Mouse (Mus musculus): Measurements from ENCODE around the gene Cd151.
A peak's percentile ranks its signal among the peaks of the same experiment; 100 is the strongest.
"Not testable (repeated sequence)": the region's sequence is repeated elsewhere in the genome, so short reads cannot be mapped to it uniquely, and the experiment has no call there.

Cd151 gene

DNA sequence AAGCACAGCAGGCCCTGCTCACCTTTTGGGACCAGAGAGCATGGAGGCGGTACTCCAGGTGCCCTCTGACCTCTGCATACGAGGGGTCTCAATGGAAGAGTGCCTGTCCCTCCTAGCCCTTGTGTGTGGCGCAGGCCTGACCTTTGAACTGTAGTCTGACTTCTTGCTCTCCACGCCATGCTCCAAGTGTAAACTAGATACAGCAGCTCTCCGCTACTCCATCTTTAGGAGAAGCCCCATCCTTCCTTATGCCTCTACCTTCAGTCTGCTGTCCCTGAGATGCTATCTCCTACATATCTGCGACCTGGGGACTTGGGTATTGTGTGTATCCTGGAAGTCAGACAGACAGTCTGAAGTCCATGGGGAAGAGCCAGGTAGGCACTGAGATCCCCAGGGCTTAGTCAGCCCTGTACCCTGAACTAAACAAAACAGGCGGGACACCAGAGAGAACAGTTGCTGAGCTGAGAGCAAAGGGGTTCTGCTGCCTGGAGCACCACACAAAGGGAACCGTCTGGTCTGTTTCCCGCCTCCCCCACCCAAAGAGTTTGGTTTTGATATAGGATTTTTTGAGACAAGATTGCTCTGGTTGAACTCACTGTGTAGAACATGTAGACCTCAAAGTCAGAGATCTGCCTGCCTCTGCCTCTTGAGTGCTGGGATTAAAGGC is 31.2 kb upstream of the Cd151 start:
- DNase-seq (ENCODE audit: low read depth, low spot score): no peak

- no peak for DNase-seq (ENCODE audit: low read depth, low spot score)
Observed at GRCm38 (mm10) chr7:141436523-141436892, 30.7 kb upstream of the Cd151 start.

DNA sequence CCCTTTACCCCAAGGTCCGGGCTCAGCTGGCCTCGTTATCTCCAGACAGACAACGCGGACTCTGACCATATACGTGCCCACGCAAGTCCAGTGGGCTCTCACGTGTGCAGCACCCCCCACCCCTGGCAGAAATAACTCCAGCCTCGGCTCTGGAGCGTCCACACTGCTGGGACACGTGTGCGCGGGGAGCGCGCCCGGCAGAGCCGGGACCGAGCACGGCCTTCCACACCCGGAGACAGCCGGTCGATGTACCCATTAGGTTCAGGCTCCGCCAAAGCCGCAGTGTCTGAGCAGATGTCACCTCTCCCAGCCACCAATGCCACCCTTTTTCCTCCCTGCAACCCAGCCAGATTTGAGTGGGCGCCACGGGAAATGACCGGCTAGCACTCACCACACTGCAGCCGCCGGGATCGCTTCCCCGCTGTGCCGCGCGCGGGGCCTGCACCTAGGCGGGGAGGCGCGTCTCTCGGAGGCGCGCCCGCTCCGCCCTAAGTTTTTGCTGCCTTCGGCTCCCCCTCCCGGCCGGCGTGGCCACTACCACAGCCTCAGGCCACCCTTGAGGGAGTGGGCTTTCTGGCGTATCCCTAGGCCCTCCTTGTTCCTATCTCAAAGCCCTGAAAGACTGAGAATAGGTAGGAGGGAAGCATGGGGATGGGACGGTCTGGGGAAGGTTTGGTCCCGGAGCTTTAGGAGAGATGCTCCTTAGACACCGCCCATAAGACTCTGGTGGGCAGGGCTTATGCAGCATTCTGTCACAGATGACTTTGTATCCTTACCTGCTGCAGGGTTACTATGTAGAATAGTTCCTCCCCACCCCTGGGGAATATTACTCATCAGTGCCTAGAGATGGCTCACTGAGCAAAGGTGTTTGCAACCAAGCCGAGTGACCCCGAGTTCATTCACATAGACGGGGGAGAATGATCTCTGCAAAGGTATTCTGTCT is 29.7 kb upstream of the Cd151 start, which contains the start of gene Slc25a22:
Slc25a22 (minus strand) TSS at position 715 of the 943 bp plus-strand sequence.
- peak; percentile 84 for DNase-seq (ENCODE audit: low read depth, low spot score)

DNA sequence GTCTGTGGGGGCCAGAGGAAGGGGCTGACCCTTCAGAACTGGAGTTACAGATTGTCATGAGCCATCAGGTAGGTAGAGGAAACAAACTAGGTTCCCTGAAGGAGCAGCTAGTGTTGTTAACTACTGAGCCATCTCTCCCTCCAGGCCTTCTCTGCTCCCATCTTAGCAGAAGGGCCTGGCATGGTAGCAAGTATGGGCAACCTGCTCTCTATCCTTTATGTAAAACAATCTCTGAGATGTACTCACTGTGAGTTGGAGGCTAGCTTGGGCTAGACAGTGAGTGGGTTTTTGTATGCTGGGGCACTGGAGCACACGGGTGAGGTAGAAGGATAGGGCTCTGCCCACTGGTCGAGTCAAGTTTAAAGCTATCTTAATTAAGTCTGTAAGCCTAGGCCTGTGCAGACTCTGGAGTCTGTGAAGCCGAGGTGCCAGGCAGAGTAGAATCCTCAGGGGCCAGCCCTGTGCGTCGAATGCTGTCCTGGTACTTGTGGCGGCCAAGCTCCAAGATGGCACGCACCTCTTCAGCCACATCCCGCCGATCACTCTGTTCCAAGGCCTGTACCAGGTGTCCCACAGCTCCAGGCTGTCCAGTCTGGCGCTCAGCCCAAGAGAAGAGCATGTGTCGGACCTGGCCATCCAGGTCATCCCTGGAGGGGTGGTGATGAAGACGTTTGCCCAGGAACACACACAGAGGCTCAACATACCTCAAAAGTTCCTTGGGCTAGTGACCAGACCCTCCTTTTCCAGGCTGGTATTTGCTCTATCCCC is 28.8 kb upstream of the Cd151 start:
- DNase-seq (ENCODE audit: low read depth, low spot score): no peak

DNA sequence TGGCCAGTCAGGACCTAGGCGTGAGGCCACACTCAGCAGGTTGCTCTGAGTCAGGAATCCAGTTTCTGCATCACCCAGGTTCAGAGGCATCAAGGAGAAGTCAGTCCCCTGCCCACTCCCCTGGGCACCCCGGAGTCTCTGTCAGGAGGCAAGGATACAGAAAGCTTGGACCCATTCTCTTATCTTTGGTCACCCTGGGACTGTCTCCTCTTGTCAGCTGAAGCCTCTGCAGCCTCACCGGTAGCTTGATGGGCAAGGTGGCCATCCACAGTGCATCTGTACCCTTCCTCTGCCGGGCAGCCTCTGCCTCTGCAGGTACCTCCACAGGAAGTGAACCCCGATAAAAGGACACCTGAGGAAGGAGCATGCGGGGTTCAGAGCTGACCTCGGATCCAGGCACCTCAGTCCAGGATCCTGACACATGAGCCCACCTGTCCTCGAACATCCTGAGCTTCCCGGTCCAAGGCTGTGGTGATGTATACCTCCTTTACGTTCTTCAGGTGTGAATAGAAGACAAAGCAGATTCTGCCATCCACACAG is 28.0 kb upstream of the Cd151 start:
- no peak for DNase-seq (ENCODE audit: low read depth, low spot score)

DNA sequence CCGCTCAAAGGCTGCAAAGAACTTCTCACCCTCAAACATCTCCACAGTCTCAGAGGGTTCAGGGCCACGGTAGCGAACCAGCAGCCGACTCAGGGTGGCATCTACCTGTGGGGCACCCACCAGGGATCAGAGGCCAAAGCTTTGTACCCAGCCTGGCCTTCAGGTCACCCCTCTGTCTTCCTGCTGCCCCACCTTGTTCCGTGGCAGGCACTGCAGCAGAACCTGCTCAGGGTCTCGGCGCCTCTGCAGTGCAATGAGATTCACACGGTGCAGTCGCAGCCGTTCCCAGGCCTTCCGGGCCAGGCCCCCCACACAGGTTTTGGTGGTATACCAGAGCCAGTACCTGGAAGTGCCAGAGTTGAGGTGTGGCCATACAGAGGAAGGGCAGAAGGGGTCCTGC is 27.4 kb upstream of the Cd151 start:
- DNase-seq (ENCODE audit: low read depth, low spot score): no peak

- DNase-seq (ENCODE audit: low read depth, low spot score): peak; percentile 63
Observed at GRCm38 (mm10) chr7:141440613-141441012, 26.6 kb upstream of the Cd151 start.

DNA sequence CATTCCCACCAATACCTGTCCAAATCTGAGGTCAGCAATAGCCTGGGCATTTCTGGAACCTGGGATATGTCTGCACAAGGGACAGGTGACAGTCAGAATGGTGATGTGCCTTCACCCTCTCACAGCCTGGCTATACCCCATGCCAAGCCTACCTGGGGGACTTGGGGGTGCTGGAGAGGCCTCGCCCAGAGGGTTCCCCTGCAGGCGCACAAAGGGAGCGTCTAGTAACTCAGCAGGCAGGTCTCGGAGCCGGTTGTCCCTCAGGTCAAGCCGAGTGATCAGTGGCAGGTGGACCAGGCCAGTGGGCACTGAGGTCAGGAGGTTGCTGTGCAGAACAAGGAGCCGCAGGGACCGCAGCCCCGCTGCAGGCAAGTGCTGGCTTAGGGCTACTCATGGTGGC is 25.7 kb upstream of the Cd151 start:
- DNase-seq (ENCODE audit: low read depth, low spot score): no peak

DNA sequence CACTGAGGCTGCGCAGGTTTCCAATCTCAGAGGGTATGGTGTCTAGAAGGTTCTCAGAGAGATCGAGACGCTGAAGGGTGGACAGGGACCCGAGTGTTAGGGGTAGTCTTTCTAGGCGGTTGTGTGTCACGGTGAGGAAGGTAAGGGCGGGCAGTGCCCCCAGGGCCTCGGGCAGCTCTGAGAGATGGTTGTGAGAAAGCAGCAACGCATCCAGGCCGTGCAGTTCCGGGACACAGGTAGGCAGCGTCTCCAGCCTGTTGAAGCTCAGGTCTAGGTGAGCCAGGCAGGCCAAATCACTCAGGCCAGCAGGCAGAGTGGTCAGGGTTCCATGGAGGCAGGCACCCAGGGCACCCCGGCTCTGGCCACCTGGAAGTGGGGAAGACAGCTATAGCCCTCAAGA is 25.0 kb upstream of the Cd151 start:
- DNase-seq (ENCODE audit: low read depth, low spot score): no peak

DNA sequence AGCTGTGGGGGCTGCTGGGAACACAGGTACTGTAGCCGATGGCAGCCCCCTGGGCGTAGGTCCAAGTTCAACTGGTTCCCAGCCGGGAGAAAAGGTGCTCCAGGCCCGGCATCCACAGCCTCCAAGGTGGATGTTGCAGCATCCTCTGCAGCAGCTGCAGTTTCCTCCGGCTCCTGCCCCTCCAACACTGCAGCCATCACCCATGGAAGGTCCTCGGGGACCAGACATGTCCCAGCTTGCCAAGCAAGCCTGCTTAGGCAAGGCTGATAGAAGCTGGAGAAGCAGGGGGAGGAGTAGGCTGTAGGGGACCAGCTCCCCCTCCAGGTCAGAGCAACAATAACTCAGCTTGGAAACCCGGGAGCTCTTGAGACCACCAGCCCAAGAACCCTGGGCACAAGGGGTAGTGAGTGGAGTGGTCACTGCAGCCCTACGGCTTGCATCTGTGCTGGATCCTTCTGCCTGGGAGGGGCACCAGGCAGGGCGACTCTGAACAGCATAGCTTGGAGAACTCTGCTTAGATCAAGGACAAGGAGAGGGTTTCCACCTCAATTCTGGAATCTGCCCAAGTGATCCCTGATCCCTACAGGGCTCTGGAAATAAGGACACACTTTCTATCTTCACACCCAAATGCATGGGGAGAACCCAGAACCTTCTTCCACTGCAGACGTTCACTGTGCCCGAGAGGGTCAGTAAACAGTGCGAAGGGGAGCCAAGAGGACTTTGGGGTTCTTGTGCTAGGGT is 23.9 kb upstream of the Cd151 start:
- peak; percentile 59 for DNase-seq (ENCODE audit: low read depth, low spot score)

DNA sequence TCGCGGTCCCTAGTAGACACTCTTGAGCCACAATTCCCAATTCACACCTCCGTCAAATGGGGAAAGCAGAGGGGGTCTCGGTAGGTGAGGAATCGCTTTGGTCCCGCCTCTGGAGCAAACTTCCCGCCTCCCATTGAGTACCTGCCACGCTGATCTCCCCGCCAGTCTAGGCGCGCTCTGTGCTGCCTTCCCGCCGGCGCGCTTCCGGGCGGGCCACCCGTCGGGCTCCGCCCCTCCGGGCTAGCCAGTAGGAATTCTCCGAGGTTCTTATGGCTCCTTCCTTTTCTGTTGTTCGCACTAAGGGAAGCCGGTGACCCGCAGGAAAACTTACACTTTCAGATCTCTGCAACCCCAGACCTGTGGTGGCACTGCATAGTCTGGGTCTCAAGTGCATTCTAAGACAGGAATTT is 23.4 kb upstream of the Cd151 start, which contains the start of gene Pidd1:
Pidd1 (minus strand) TSS at position 198 of the 410 bp plus-strand sequence.
- peak; percentile 76 for DNase-seq (ENCODE audit: low read depth, low spot score)

GRCm38 (mm10) chr7:141446374-141446773 is 20.8 kb upstream of the Cd151 start:
- not testable (repeated sequence) for DNase-seq (ENCODE audit: low read depth, low spot score)

DNA sequence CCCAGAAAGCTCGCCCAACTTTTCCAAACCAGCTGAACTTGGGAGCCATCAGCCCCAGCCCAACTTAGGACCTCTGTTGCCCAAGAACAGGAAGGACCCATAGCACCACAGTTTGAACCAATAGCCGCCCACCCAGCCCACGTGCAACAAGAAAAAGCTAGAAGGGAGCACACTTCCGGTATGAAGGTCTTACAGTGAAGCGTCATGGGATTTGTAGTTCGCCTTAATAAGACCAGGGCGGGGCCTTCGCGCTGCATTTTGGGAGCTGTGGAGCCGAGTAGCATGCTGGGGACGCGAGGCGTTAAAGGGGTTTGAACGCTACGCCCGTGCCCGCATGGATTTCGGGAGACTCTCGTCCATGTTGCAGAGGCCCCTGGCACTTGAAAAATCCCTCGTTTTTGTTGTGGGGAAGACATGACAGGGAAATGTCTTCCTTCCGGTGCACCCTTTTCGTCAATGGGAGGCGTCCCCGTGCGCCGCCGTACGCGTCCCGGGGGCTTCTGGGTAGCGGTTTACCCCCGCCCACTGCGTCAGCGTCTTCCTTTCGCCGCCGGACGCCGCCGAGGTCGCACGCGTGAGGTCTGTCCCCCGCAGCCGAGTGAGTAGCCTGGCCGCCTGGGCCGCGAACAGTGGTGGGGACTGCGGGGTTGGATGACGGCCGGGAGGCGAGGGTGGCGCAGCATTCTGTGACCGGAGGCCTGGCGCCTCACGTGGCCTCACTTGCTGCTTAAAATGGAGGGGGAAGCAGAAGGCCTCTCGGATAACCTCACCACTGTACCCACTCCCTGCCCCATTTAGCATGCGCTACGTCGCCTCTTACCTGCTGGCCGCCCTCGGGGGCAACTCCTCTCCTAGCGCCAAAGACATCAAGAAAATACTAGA is 19.8 kb upstream of the Cd151 start, which contains the start of gene Rplp2:
Rplp2 (plus strand) TSS at position 261 of the 882 bp plus-strand sequence.
- peak; percentile 90 for DNase-seq (ENCODE audit: low read depth, low spot score)

DNA sequence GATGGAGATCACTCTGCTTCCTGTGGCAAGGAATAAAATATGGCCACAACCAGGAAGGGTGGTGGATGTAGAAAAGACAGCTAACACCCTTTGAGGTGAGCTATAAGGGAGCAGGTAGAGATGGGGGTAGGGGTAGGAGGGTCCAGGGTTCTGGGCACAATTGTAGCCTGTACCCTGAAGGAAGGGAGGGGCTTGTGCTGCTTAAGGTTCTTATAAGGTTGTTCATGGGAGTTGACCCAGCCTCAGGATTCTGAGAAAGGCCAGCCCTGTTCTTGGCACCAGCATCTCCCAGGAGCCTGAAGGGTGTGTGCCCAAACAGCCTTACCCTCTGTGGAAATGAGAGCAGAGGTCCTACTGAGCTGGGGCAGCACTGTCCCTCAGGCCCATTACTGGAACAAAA is 15.3 kb upstream of the Cd151 start:
- DNase-seq (ENCODE audit: low read depth, low spot score): no peak

GRCm38 (mm10) chr7:141453636-141454035 is 13.6 kb upstream of the Cd151 start:
- no peak for DNase-seq (ENCODE audit: low read depth, low spot score)

DNA sequence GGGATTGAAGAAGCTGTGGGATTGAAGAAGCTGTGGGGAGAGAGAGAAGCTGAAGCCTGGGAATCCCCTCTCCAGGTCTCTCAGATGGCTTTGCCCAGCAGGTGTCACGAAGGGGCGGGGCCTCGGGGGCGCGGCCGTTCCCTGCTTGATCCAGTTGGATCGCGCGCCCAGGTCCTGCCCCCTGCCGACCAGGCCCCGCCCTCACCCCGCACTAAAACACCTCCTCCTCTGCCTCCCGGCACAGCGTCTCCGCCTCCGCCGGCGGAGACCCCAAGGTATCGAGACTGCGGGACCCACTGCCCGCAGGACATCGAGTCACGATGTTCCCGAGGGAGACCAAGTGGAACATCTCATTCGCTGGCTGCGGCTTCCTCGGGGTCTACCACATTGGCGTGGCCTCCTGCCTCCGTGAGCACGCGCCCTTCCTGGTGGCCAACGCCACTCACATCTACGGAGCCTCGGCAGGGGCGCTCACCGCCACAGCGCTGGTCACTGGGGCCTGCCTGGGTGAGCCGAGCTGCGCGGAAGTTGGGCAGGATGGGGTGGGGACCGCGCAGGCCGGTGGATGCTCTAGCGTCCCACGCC is 12.1 kb upstream of the Cd151 start, which contains the start of gene Pnpla2:
Pnpla2 (plus strand) TSS at position 232 of the 585 bp plus-strand sequence.
- peak; percentile 92 for DNase-seq (ENCODE audit: low read depth, low spot score)

- peak; percentile 43 for DNase-seq (ENCODE audit: low read depth, low spot score)
Observed at GRCm38 (mm10) chr7:141455610-141456314, 11.4 kb upstream of the Cd151 start.

GRCm38 (mm10) chr7:141456739-141457138 is 10.5 kb upstream of the Cd151 start:
- no peak for DNase-seq (ENCODE audit: low read depth, low spot score)

- no peak for DNase-seq (ENCODE audit: low read depth, low spot score)
Observed at GRCm38 (mm10) chr7:141457236-141457635, 10.0 kb upstream of the Cd151 start.

All from mesoderm, embryonic 11.5 days (tissue).